Mouse (Mus musculus) CH12.LX (cell line): ENCODE measurements around the gene Creld2. TPM values are rescaled to one million over a fixed set of nuclear protein-coding genes. Genes with fewer than 3 reads are reported as not detected.

ENCODE experiments used
- DNase-seq: peaks from one replicate; pipeline ENCODE4 v3.0.0-alpha.2; 2013; ENCODE audit errors: extremely low read depth
- H3K27ac ChIP-seq: 2 replicates; pipeline ENCODE4 v1.5.1; 2012; ENCODE audit warnings: low read depth, mild to moderate bottlenecking, control low read depth, moderate library complexity; ENCODE audit not compliant: insufficient read depth
- H3K27me3 ChIP-seq: replicated peaks from 2 replicates; pipeline ENCODE3; 2012; ENCODE audit warnings: inconsistent platforms
- H3K36me3 ChIP-seq, 2 experiments: replicated peaks in 1 of 2; 2 replicates each; pipeline versions ENCODE3 to v1.6.1; 2012; ENCODE audit warnings: inconsistent platforms in 1 of 2, low read length in 1 of 2, mild to moderate bottlenecking in 1 of 2, mixed read lengths in 1 of 2, moderate library complexity in 1 of 2; ENCODE audit not compliant: control insufficient read depth in 1 of 2, insufficient read depth in 1 of 2
- H3K4me1 ChIP-seq, 2 experiments: 2 replicates each; pipeline ENCODE4 v1.6.1; 2012; ENCODE audit warnings: inconsistent platforms in 1 of 2, moderate library complexity in 1 of 2; ENCODE audit not compliant: insufficient read depth in 2 of 2, control insufficient read depth in 1 of 2
- H3K4me2 ChIP-seq: 2 replicates; pipeline ENCODE4 v1.6.1; 2012; ENCODE audit warnings: low read depth, mild to moderate bottlenecking, control low read depth; ENCODE audit not compliant: poor library complexity, insufficient read depth, severe bottlenecking
- H3K4me3 ChIP-seq, 3 experiments: fragments of 150-350 bp in 1 of 3; sonication (generic) in 1 of 3; replicated peaks in 1 of 3; 2 replicates each; pipeline versions ENCODE3 to v1.5.1; 2011 to 2012; ENCODE audit warnings: low read depth in 2 of 3, low read length in 2 of 3, mild to moderate bottlenecking in 2 of 3, moderate library complexity in 2 of 3, control low read depth in 1 of 3, improper control_type of control experiment in 1 of 3, inconsistent platforms in 1 of 3, mixed read lengths in 1 of 3; ENCODE audit not compliant: poor library complexity in 1 of 3
- H3K79me2 ChIP-seq: replicated peaks from 2 replicates; pipeline ENCODE4 v1.6.1; 2012; ENCODE audit warnings: mild to moderate bottlenecking, moderate library complexity; ENCODE audit not compliant: control insufficient read depth, poor library complexity, insufficient read depth, severe bottlenecking; ENCODE audit errors: extremely low read depth
- H3K9ac ChIP-seq: 2 replicates; pipeline ENCODE4 v1.6.1; 2012; ENCODE audit warnings: low read depth, mild to moderate bottlenecking, control low read depth, moderate library complexity; ENCODE audit not compliant: insufficient read depth
- H3K9me3 ChIP-seq: replicated peaks from 2 replicates; pipeline ENCODE3; 2012; ENCODE audit warnings: low read length, inconsistent platforms, mixed read lengths
- CTCF ChIP-seq, 2 experiments: IDR thresholded peaks in 1 of 2; conservative IDR thresholded peaks in 1 of 2; 2 replicates each; pipeline ENCODE4 v1.5.1; 2011 to 2012; ENCODE audit warnings: low read depth in 2 of 2, low read length in 2 of 2, improper control_type of control experiment in 1 of 2, inconsistent platforms in 1 of 2, mild to moderate bottlenecking in 1 of 2, moderate library complexity in 1 of 2
- EP300 ChIP-seq: IDR thresholded peaks from 2 replicates; pipeline ENCODE4 v1.6.1; 2011; ENCODE audit warnings: low read length, improper control_type of control experiment
- IRF4 ChIP-seq: IDR thresholded peaks from 2 replicates; pipeline ENCODE4 v1.6.1; 2014; ENCODE audit warnings: low read depth, mild to moderate bottlenecking, inconsistent platforms, low read length, improper control_type of control experiment
- KAT2A ChIP-seq: IDR thresholded peaks from 2 replicates; pipeline ENCODE4 v1.6.1; 2012; ENCODE audit warnings: low read length, improper control_type of control experiment, inconsistent platforms; ENCODE audit not compliant: insufficient replicate concordance
- MAFK ChIP-seq: IDR thresholded peaks from 2 replicates; pipeline ENCODE4 v1.6.1; 2011; ENCODE audit warnings: low read length, improper control_type of control experiment; ENCODE audit not compliant: insufficient replicate concordance
- MAX ChIP-seq: IDR thresholded peaks from 2 replicates; pipeline ENCODE4 v1.6.1; 2011; ENCODE audit warnings: low read length, improper control_type of control experiment
- MAZ ChIP-seq: IDR thresholded peaks from 2 replicates; pipeline ENCODE4 v1.6.1; 2012; ENCODE audit warnings: low read depth, mild to moderate bottlenecking, inconsistent platforms, low read length, improper control_type of control experiment, moderate library complexity
- RAD21 ChIP-seq: IDR thresholded peaks from 2 replicates; pipeline ENCODE4 v1.6.1; 2011; ENCODE audit warnings: low read depth, mild to moderate bottlenecking, low read length, improper control_type of control experiment, moderate library complexity
- RCOR1 ChIP-seq: conservative IDR thresholded peaks from 2 replicates; pipeline ENCODE4 v1.6.1; 2012; ENCODE audit warnings: low read depth, mild to moderate bottlenecking, inconsistent platforms, low read length, improper control_type of control experiment
- SMC3 ChIP-seq: IDR thresholded peaks from 2 replicates; pipeline ENCODE4 v1.6.1; 2011; ENCODE audit warnings: low read depth, low read length, improper control_type of control experiment
- TBP ChIP-seq: conservative IDR thresholded peaks from 2 replicates; pipeline ENCODE4 v1.6.1; 2011; ENCODE audit warnings: low read depth, low read length, improper control_type of control experiment
- TCF12 ChIP-seq: IDR thresholded peaks from 2 replicates; pipeline ENCODE4 v1.6.1; 2014; ENCODE audit warnings: low read depth, mild to moderate bottlenecking, inconsistent platforms, low read length, improper control_type of control experiment
- UBTF ChIP-seq: IDR thresholded peaks from 2 replicates; pipeline ENCODE4 v1.6.1; 2012; ENCODE audit warnings: low read depth, mild to moderate bottlenecking, inconsistent platforms, low read length, improper control_type of control experiment, moderate library complexity
- USF2 ChIP-seq: conservative IDR thresholded peaks from 2 replicates; pipeline ENCODE4 v1.6.1; 2011; ENCODE audit warnings: low read depth, low read length, improper control_type of control experiment
- ZC3H11A ChIP-seq: IDR thresholded peaks from 2 replicates; pipeline ENCODE4 v1.6.1; 2012; ENCODE audit warnings: low read depth, mild to moderate bottlenecking, inconsistent platforms, low read length, improper control_type of control experiment
- dilution Hi-C: fragments of 300-500 bp; cut with MboI; formaldehyde crosslinking; loops from 2 replicates; pipeline ENCODE4 v1.14.3; 2020; ENCODE audit warnings: low sequenced_read_pairs; ENCODE audit not compliant: extremely low pct_unique_long_range_greater_than_20kb, extremely low pct_ligation_motif_present
- in situ Hi-C: fragments of 300-500 bp; cut with MboI; formaldehyde crosslinking; loops from 3 replicates; pipeline ENCODE4 v1.14.3; 2019; ENCODE audit warnings: low sequenced_read_pairs, low pct_ligation_motif_present, low pct_unique_long_range_greater_than_20kb, mixed read lengths
- polyA plus RNA-seq: library from polyadenylated mRNA; unstranded; fragments of >175 nt; gene quantifications from 2 replicates; pipeline ENCODE4 v1.2.1, GENCODE M21; 2012; ENCODE audit warnings: low read depth; ENCODE audit not compliant: insufficient read length
- total RNA-seq, 2 experiments: library from RNA; depleted of rRNA; stranded (reverse); fragments of 300-350 nt in 1 of 2; fragments of >200 nt in 1 of 2; gene quantifications; 2 replicates each; pipeline ENCODE4 v1.2.3; 2012 to 2014

The Creld2 gene
- total and polyA plus RNA-seq, 3 experiments: 63.6 to 93.8 (median 85.0) TPM

- peaks cover 4 to 11% of the 10 kb centered on the region in 2 experiments for H3K4me1 ChIP-seq
- H3K9ac ChIP-seq: peak overlapping the region; percentile 5
- H3K79me2 ChIP-seq: no peaks in the 10 kb centered on the region
- TF ChIP-seq IRF4 (peak; percentile 11; the same call in 1 of the 2 replicates), TCF12 (0 out of 2 replicates have a peak, but pooled peaks have one; percentile 10), ZC3H11A (no peak), CTCF (conservative IDR thresholded peaks at IDR 0.05 in 1 of 2, IDR thresholded peaks at IDR 0.05 in 1 of 2; ENCODE audit: low read depth in 2 of 2, low read length in 2 of 2) (peak in 1 of 2 experiments; percentile 40; a peak in 2 of 4 replicates)
- in situ Hi-C loops: no loop called here
- H3K4me2 ChIP-seq: peak overlapping the region; percentile 98
- dilution Hi-C loops: no loop called here
- H3K4me3 ChIP-seq: peak overlapping the region; percentile 45 to 55 (median 52)
- H3K36me3 ChIP-seq: no peaks in the 10 kb centered on the region
- H3K27ac ChIP-seq: no peak overlapping the region
- DNase-seq: peak; percentile 44
- peaks cover 57% of the 10 kb centered on the region for H3K27me3 ChIP-seq
- no peaks in the 10 kb centered on the region for H3K9me3 ChIP-seq
Observed at GRCm38 (mm10) chr15:88837199-88837932, 17.9 kb downstream of the Creld2 start.

- dilution Hi-C loops: no loop called here
- TF ChIP-seq MAX: no peak
- no peak for TF ChIP-seq KAT2A
- no peak for TF ChIP-seq UBTF
- no peak for TF ChIP-seq TCF12
- TF ChIP-seq MAZ: no peak
- TF ChIP-seq USF2: no peak
- TF ChIP-seq MAFK: no peak
- TF ChIP-seq SMC3: no peak
- TF ChIP-seq EP300: no peak
- TF ChIP-seq, all 38 proteins: peak for 0
- H3K9me3 ChIP-seq: no peaks in the 10 kb centered on the region
- no peak overlapping the region for H3K27ac ChIP-seq
- H3K9ac ChIP-seq: peak overlapping the region; percentile 5
- H3K36me3 ChIP-seq: no peaks in the 10 kb centered on the region
- no peak for DNase-seq
- in situ Hi-C loops: no loop called here
- H3K4me2 ChIP-seq: peak overlapping the region; percentile 98
- H3K79me2 ChIP-seq: no peaks in the 10 kb centered on the region
- H3K4me1 ChIP-seq: peaks cover 4 to 11% of the 10 kb centered on the region in 2 experiments
- peak overlapping the region in 1 of 3 experiments; percentile 55 for H3K4me3 ChIP-seq
- H3K27me3 ChIP-seq: peaks cover 59% of the 10 kb centered on the region
Observed at GRCm38 (mm10) chr15:88837977-88838376, 18.5 kb downstream of the Creld2 start.

- in situ Hi-C loops (no loop called here), dilution Hi-C loops (no loop called here)
- Histone ChIP-seq H3K4me3 (no peak overlapping the region), H3K36me3 (no peaks in the 10 kb centered on the region), H3K9ac (no peak overlapping the region), H3K4me2 (no peak overlapping the region), H3K4me1 (peaks cover 4 to 11% of the 10 kb centered on the region in 2 experiments), H3K79me2 (no peaks in the 10 kb centered on the region), H3K9me3 (no peaks in the 10 kb centered on the region), H3K27ac (no peak overlapping the region), H3K27me3 (peaks cover 65% of the 10 kb centered on the region)
- TF ChIP-seq RCOR1 (no peak), RAD21 (no peak), TBP (no peak), SMC3 (no peak)
- DNase-seq: no peak
Observed at GRCm38 (mm10) chr15:88839271-88839670, 19.8 kb downstream of the Creld2 start.
